Mouse (Mus musculus) C2C12 (cell line): ENCODE results near the gene Ano10.

ENCODE experiments used
- CEBPB ChIP-seq: IDR thresholded peaks from one replicate; pipeline ENCODE4 v1.6.1; 2011; ENCODE audit warnings: low read depth, mild to moderate bottlenecking, control low read depth, moderate library complexity
- CTCF ChIP-seq: IDR thresholded peaks from one replicate; pipeline ENCODE4 v1.5.1; 2011; ENCODE audit not compliant: control insufficient read depth, insufficient read depth, insufficient read length
- MAX ChIP-seq: IDR thresholded peaks from one replicate; pipeline ENCODE4 v1.6.1; 2011; ENCODE audit warnings: mild to moderate bottlenecking, control low read depth
- MYOG ChIP-seq: IDR thresholded peaks from one replicate; pipeline ENCODE4 v1.6.1; 2011; ENCODE audit not compliant: control insufficient read depth, insufficient read length; ENCODE audit errors: extremely low read depth

DNA sequence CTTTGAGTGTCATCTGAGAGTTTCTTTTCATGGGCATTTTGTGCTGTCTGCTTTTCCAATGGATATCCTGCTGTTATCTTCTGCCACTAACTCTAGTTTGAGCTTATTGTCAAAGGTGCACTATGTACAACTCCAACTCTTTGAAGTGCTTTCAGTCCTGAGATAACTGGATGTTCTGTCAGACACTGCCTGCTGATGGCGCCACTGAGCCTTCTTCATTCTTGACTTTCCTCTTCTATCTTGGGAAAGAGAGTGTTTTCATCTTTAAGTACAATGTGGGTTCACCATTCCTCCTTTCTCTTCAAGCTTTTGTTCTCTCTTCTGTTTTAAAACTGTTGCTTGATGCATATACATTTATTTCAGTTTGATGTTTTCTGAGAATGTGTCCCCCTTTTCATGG, 42.1 kb downstream of the Ano10 start:
- no peak for TF ChIP-seq CTCF
- no peak for TF ChIP-seq MYOG
- TF ChIP-seq CEBPB, result no peak
- no peak for TF ChIP-seq MAX
